Mouse (Mus musculus) hindbrain, embryonic 11.5 days (tissue): ENCODE measurements at regions not wholly inside any gene's neighbourhood (a gene's known extent, or its start where the extent isn't known, plus 50 kb on each side); places are given as distances from the start of the nearest gene placed in this dataset.

Source experiments
- ATAC-seq: fragments of 200-750 bp; cut with Nextera tagmentation; 2 replicates; pipeline ENCODE4 v1.8.0; 2017; ENCODE audit warnings: mild to moderate bottlenecking, moderate TSS enrichment, moderate library complexity; ENCODE audit not compliant: low FRiP score
- DNase-seq: peaks from one replicate; pipeline ENCODE4 v3.0.0-alpha.2; 2015; ENCODE audit warnings: low spot score
- H3K27ac ChIP-seq: fragments of 300-500 bp; sonication (generic); 2 replicates; pipeline ENCODE4 v1.5.1; 2014; ENCODE audit warnings: mild to moderate bottlenecking, low read depth, low read length
- H3K27me3 ChIP-seq: fragments of 300-500 bp; sonication (generic); 2 replicates; pipeline ENCODE4 v1.6.1; 2014; ENCODE audit warnings: mild to moderate bottlenecking, low read length, moderate library complexity, mixed read lengths; ENCODE audit not compliant: control insufficient read depth, insufficient read depth
- H3K36me3 ChIP-seq: fragments of 300-500 bp; sonication (generic); 2 replicates; pipeline ENCODE4 v1.6.1; 2014; ENCODE audit warnings: mild to moderate bottlenecking, low read length, moderate library complexity, mixed read lengths; ENCODE audit not compliant: control insufficient read depth, insufficient read depth
- H3K4me1 ChIP-seq: fragments of 300-500 bp; sonication (generic); replicated peaks from 2 replicates; pipeline ENCODE4 v1.6.1; 2014; ENCODE audit warnings: low read length, mixed read lengths; ENCODE audit not compliant: control insufficient read depth, insufficient read depth
- H3K4me2 ChIP-seq: fragments of 300-500 bp; sonication (generic); replicated peaks from 2 replicates; pipeline ENCODE4 v1.6.1; 2014; ENCODE audit warnings: mild to moderate bottlenecking, low read depth, low read length
- H3K4me3 ChIP-seq: fragments of 300-500 bp; sonication (generic); 2 replicates; pipeline ENCODE4 v1.5.1; 2014; ENCODE audit warnings: low read depth, low read length
- H3K9ac ChIP-seq: fragments of 300-500 bp; sonication (generic); 2 replicates; pipeline ENCODE4 v1.6.1; 2014; ENCODE audit warnings: low read depth, low read length
- H3K9me3 ChIP-seq: fragments of 300-500 bp; sonication (generic); 2 replicates; pipeline ENCODE4 v1.6.1; 2016; ENCODE audit warnings: low read length; ENCODE audit not compliant: control insufficient read depth
- WGBS: fragments of 180-500 bp; shearing (Covaris S2); extraction: QIAGEN DNeasy Blood & Tissue Kit; methylation state at CpG from one replicate; pipeline ENCODE4 v1.1.7; 2014; 5-methylcytosine and 5-hydroxymethylcytosine counted together

DNA sequence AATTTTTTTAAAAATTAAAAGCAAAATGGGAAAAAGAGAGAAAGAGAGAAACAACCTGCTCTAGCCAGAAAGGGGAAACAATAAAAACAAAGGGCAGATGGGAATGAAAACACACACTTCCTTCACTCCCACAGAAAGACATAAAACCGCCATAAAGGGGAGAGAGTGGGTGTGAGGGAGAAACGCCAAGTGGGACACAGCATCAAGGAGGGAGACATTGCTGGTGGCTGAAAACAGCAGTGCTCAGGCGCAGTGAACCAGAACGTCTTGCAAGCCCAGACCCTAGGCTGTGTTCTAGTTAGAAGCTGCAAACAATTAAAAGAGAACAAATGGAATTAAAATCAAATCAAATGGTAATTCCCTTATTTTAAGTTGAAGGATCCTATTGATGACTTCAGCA is 245.1 kb downstream of the Ube2cbp start:
- DNase-seq (no peak), ATAC-seq (no peak)
- no peak overlapping the region for H3K4me3 ChIP-seq
- H3K27me3 ChIP-seq = no peaks in the 10 kb centered on the region
- no peaks in the 10 kb centered on the region for H3K9me3 ChIP-seq
- WGBS = 71% methylated on average over 4 of the region's 4 CpGs
- H3K4me1 ChIP-seq = no peaks in the 10 kb centered on the region
- no peak overlapping the region for H3K4me2 ChIP-seq
- no peaks in the 10 kb centered on the region for H3K36me3 ChIP-seq
- H3K27ac ChIP-seq = no peak overlapping the region
- no peak overlapping the region for H3K9ac ChIP-seq

GRCm38 (mm10) chr9:86224530-86224929 is 240.2 kb downstream of the Ube2cbp start:
- Histone ChIP-seq H3K36me3 (no peaks in the 10 kb centered on the region), H3K27me3 (no peaks in the 10 kb centered on the region), H3K4me1 (no peaks in the 10 kb centered on the region), H3K4me3 (no peak overlapping the region), H3K4me2 (no peak overlapping the region), H3K9me3 (no peaks in the 10 kb centered on the region), H3K27ac (no peak overlapping the region), H3K9ac (no peak overlapping the region)
- peak; percentile 34; the same call in 1 of the 2 replicates for ATAC-seq
- WGBS = 61% methylated on average over 3 of the region's 3 CpGs
- DNase-seq = no peak

DNA sequence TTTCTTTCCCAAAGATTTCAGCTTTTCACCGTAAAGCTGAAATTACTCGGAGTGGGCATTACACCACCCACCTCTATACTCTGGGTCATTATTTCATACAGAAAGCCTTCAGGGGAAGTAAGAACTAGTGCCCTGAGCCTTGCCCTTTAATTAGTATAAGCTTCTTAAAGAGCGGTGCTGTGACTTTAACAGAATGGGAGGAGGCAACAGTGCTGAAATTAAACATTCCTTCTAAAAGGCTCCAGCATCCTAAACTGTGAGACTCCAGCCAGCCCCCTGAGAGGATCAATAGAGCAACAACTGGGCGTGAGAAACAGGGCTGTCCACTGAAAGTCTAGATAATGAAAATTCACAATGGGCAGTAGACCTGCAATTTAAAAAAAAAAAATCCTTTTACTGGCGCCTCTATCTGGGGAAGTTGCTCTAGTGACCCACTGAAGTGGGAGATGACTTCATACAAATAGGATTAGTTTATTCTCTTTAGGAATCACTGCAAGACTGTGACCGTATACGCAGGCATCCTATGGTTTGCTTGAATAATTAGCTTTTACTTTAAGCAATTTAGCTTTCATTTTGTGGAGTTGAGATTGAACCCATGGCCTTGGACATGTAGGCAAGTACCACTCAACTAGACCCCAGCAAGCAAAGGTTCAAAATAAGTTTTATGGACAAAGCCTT is 233.9 kb downstream of the Ube2cbp start:
- H3K4me2 ChIP-seq = no peak overlapping the region
- H3K36me3 ChIP-seq = no peaks in the 10 kb centered on the region
- H3K4me1 ChIP-seq = no peaks in the 10 kb centered on the region
- no peaks in the 10 kb centered on the region for H3K27me3 ChIP-seq
- no peak overlapping the region for H3K4me3 ChIP-seq
- no peak overlapping the region; the same call in 1 of the 2 replicates for H3K9ac ChIP-seq
- H3K27ac ChIP-seq = no peak overlapping the region
- peak; percentile 10 for DNase-seq
- no peaks in the 10 kb centered on the region for H3K9me3 ChIP-seq
- ATAC-seq = 0 out of 2 replicates have a peak, but pooled peaks have one; percentile 38
- 31% methylated on average over 7 of the region's 7 CpGs for WGBS

DNA sequence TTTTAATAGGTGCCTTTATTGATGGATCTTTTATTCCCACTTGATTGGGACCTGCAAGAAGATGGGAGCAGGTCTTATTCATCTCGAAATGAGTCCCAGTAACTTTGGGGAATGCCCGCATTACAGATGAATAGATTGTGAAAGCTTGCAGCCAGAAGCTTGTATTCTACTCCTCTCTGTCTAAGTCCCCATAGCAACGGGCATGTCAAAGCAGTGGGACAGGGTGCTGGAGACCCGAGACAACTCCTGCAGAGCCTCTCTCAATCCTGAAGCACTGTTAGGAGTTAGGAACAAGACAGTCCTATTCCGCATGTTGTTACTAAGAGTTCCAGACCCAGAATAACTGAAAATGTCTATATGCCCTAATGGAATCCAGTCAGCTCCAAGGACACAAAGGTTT is 233.1 kb downstream of the Ube2cbp start:
- Histone ChIP-seq H3K4me3 (no peak overlapping the region), H3K4me1 (no peaks in the 10 kb centered on the region), H3K4me2 (no peak overlapping the region), H3K27ac (no peak overlapping the region), H3K9ac (no peak overlapping the region), H3K36me3 (no peaks in the 10 kb centered on the region), H3K27me3 (no peaks in the 10 kb centered on the region), H3K9me3 (no peaks in the 10 kb centered on the region)
- 47% methylated on average over 5 of the region's 5 CpGs for WGBS
- DNase-seq = peak; percentile 17
- ATAC-seq = peak; percentile 59

DNA sequence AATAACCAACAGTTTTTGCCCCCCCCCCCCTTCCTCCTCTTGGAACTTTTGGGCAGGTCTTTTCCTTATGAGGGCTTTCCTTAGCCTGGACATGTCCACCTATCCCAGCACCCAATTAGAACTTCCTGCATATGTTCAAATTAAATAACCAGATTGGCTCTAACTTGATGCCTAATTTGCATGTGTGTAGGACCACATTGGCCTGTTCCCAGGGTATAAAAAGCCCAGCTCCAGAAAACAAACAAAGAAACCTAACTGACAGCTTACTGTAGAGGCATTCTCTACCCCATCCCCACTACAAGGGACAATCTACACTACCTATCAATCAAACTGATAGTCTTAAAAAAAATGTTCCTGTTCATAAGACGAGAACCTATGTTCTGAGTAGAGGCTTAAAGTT is 232.6 kb downstream of the Ube2cbp start:
- H3K36me3 ChIP-seq = no peaks in the 10 kb centered on the region
- H3K27ac ChIP-seq = no peak overlapping the region
- DNase-seq (no peak), ATAC-seq (peak; percentile 59)
- no peak overlapping the region for H3K9ac ChIP-seq
- no peak overlapping the region for H3K4me3 ChIP-seq
- WGBS = 60% methylated on average over 1 of the region's 1 CpGs
- H3K4me1 ChIP-seq = no peaks in the 10 kb centered on the region
- no peaks in the 10 kb centered on the region for H3K27me3 ChIP-seq
- H3K4me2 ChIP-seq = no peak overlapping the region
- H3K9me3 ChIP-seq = no peaks in the 10 kb centered on the region

GRCm38 (mm10) chr9:86233775-86234174 is 231.0 kb downstream of the Ube2cbp start:
- H3K4me1 ChIP-seq = no peaks in the 10 kb centered on the region
- H3K9ac ChIP-seq = no peak overlapping the region
- no peak for ATAC-seq
- no peak overlapping the region for H3K4me2 ChIP-seq
- no peaks in the 10 kb centered on the region for H3K27me3 ChIP-seq
- DNase-seq = no peak
- 94% methylated on average over 7 of the region's 7 CpGs for WGBS
- H3K4me3 ChIP-seq = no peak overlapping the region
- H3K9me3 ChIP-seq = no peaks in the 10 kb centered on the region
- H3K36me3 ChIP-seq = no peaks in the 10 kb centered on the region
- H3K27ac ChIP-seq = no peak overlapping the region

DNA sequence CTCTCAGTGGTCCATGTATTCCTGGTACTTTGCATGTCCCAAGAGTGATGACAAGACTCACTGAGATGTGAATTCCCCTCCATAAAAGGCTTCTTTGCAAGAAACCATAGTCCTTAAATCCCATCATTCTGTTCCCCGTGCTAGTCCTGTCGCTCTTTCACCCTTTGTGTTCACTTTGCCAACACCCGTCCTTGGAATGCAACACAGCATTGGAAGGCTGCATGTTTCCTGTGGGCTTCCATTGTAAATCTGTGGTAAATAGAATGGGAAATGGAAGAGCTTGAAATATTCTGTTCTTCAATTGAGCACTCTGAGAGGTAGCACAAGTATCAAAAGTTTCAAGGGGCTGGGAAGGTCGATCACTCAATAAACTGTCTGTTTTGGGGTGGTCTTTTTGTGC is 226.1 kb downstream of the Ube2cbp start:
- WGBS = 71% methylated on average over 4 of the region's 4 CpGs
- Histone ChIP-seq H3K4me1 (no peaks in the 10 kb centered on the region), H3K4me3 (no peak overlapping the region), H3K4me2 (no peak overlapping the region), H3K36me3 (no peaks in the 10 kb centered on the region), H3K27ac (no peak overlapping the region), H3K27me3 (no peaks in the 10 kb centered on the region), H3K9me3 (no peaks in the 10 kb centered on the region), H3K9ac (no peak overlapping the region)
- DNase-seq = no peak
- no peak for ATAC-seq

DNA sequence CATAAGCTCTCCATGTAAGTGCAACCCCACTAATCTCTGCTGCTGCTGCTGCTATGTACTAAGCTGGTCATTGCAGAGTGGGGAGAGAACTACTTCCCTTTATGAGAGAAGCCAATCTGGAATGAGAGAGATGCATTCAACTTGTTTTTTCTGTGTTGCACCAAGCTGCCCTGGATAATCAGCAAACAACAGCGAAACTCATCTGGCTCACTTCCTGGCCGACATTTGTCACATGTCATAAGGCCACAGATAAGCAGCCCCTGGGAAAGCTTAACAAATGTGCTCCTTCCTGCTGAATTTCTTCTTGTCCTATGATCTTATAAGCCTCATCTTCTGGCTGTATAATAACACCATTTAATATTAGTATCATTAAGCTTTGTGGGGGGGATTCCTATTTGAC is 224.5 kb downstream of the Ube2cbp start:
- Histone ChIP-seq H3K4me2 (no peak overlapping the region), H3K9me3 (no peaks in the 10 kb centered on the region), H3K4me3 (no peak overlapping the region), H3K27me3 (no peaks in the 10 kb centered on the region), H3K4me1 (no peaks in the 10 kb centered on the region), H3K9ac (no peak overlapping the region), H3K27ac (no peak overlapping the region), H3K36me3 (no peaks in the 10 kb centered on the region)
- DNase-seq (no peak), ATAC-seq (no peak)
- 62% methylated on average over 2 of the region's 2 CpGs for WGBS

DNA sequence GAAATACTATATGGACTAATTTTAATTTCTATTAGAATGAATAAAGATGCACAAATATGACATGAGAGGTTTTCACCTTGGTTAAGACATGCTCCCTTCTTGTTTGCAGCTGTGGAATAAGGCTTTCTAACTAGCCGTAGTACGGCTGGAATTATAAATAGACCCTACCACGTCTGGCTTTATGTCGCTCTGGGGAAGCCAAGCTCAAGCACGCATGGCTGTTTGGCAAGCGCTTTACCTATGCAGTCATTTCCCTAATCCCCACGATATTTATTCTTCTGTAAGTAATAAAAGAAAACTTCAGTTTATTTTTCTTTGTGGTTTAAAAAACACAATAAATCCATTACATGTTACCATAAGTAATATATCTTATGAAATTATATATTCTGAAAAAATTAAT is 223.9 kb downstream of the Ube2cbp start:
- Histone ChIP-seq H3K4me2 (no peak overlapping the region), H3K4me1 (no peaks in the 10 kb centered on the region), H3K4me3 (no peak overlapping the region), H3K27me3 (no peaks in the 10 kb centered on the region), H3K9me3 (no peaks in the 10 kb centered on the region), H3K9ac (no peak overlapping the region), H3K36me3 (no peaks in the 10 kb centered on the region), H3K27ac (no peak overlapping the region)
- DNase-seq (no peak), ATAC-seq (no peak)
- WGBS = 87% methylated on average over 7 of the region's 7 CpGs
